Mouse (Mus musculus) layer of hippocampus, adult 18-20 months (tissue): ENCODE measurements at regions not wholly inside any gene's neighbourhood (a gene's known extent, or its start where the extent isn't known, plus 50 kb on each side); places are given as distances from the start of the nearest gene placed in this dataset.

Source experiments
- DNase-seq, 2 experiments: peaks; one replicate each; pipeline ENCODE4 v3.0.0; 2022; ENCODE audit warnings: low spot score in 2 of 2

DNA sequence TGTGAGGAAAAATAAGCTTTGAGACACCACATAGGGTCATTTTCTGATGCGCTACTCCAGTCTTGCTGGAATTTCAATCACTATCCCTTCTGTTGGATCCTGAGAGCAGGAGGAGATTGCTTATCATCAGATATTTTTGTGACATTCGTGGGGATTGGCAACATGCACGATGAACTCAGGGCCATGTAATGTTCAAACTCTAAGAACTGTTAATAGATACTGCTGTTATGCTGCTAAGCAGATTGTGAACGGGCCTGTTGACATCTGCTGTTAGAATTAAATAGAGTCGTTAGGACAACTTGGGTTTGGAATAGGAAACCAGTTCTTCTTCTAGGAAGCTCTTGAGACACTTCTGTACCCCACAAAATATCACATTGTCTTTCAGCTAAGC, 876.9 kb downstream of the Epha4 start:
- DNase-seq: peak in 1 of 2 experiments; percentile 73

DNA sequence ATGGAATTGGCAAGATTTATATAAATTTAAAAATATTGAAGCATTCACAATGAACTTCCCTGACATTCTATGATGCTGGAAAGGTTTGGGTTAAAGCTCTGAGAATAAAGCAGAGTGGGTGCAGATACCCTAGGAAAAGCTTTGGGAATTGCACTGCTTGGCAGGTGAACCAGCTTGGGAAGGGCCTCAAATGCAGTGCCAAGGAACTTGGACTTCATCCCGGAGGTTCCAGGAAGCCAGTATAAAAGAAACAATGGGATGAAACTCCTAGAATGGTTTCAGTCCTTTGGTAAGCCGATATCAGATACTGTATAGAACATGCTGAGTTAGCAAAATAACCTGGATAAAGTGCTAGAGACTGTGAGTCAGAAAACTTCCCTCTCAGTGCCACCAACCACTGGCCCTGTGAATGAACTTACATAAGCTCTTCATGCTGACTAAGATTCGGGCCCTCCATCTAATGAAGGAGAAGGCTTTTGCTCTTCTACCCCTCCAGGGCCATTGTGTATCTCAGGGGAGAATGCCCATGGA, 873.6 kb downstream of the Epha4 start:
- no peak for DNase-seq

DNA sequence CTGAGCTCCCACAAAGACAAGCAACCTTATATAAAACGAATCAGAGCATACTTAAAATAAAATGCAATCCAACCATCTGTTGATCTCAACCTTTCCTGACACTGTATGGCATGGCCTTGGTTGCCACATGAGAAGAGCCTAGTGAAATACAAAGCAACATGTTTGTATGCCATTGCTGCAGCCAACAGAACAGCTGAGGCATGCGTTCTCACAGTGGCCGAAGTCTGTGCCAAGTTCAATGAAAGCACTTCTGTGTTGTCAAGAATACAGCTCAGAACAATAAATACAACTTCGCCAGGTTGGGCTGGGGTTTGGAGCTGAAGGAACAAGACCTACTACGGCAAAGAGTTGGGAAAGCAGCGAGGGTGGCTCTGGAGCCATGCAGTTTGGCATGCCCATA, 872.2 kb downstream of the Epha4 start:
- no peak for DNase-seq

DNA sequence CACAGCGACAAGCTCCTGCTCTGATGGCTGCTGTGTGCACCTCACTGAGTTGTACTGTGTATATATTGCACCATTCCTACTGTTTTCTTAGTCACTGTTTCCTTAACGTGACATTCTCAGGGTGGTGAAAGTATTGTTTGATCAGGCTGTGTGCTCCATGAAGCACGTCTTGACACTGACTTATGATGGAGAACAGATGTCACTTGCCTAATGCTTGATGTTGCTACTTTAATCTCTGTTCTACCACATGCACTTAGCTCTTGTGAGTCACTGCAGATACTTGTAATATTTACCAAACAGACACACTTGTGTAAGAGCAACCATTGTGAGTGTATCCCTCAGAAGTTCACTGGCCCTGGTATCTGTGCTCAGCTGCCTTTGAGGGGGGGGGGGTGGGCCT, 870.0 kb downstream of the Epha4 start:
- no peak for DNase-seq

DNA sequence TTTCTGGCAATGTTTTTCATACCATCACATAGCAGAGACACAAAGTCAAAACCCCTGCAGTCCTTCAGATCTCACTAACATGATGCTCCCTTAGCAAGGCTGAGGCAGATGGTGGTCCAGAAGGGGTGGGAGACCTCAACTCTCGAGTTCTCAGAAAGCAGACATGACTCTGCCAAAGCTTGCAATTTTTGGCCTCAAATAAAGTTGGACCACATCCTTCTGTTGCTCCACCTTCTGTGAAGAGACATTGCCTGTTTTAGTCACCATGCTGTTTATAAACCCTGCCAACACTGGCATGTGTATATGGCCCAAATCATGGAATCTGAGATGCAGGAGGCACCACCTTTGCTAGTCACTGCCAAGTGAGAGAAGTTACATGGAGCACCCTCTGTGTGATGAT, 860.1 kb downstream of the Epha4 start:
- DNase-seq: no peak

DNA sequence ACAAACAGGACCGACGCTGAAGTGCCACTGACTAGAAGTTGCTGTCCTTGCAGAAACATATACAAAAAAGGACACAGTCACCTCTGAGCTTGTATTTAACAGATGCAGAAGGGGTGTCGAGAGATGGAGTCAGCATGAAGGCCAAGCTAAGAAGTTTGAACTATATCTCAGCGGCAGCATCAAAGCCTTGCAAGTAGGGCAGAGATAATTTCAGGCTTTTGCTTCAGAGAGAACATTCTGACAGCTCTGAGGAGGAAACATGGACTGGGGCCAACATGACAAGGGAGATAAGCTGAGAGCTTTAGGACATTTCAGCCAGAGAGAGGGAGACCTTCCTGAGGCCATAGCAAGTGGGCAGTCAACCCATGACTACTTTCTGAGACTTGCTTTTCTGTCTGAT, 856.7 kb downstream of the Epha4 start:
- no peak for DNase-seq

DNA sequence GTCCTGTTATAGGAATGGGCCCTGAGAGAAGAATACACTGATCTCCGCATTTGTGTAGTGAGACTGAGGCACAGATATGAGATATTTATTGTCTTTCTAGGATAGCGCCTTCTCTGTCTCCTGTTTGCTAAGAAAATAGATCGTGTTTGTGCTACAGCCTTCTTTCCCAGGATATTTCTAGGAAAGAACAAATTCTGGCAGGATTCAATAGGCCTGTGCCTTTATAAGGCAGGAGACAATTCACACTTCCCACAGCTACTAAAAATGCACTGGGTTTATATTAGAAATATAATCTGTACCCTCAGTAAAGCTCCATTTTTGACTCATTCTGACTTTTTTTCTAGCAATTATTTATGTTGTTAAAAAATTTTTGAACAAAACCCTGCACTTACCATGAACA, 854.7 kb downstream of the Epha4 start:
- no peak for DNase-seq

DNA sequence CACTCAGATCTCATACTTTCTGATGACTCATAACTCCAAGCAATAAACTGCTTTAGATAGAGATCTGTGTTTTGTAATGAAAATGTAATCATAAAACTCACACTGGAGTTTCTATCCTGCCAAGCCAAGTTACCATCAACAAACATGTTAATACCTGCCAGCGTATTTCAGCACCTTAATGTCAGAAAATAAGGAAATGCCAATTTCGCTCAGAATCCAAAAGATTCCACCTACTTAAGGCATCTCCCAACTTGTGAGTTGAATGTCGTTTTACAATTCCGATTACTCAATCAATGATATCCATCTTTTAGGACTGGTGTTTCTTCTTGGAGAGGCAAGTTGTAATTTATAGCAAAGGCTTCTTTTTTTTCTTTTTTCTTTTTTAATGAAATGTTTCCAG, 850.5 kb downstream of the Epha4 start:
- no peak for DNase-seq

DNA sequence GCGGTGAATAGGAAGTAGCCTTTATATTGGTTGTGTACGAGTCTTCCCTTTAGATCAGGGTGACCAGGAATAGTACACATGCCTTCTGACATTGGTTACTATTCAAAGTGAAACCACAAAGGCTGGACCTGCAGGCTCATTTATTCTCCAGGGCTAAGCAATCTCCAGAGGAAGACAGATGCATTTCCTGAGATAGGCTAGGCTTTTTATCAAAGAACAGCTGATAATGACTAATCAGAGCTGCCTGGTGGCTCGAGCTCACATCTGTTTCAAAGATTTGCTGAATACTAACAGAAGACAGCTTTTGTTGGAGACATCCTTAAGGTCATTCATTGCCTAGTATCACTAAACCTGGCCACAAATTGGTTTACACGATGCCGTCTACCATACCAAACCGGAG, 838.1 kb downstream of the Epha4 start:
- no peak for DNase-seq

DNA sequence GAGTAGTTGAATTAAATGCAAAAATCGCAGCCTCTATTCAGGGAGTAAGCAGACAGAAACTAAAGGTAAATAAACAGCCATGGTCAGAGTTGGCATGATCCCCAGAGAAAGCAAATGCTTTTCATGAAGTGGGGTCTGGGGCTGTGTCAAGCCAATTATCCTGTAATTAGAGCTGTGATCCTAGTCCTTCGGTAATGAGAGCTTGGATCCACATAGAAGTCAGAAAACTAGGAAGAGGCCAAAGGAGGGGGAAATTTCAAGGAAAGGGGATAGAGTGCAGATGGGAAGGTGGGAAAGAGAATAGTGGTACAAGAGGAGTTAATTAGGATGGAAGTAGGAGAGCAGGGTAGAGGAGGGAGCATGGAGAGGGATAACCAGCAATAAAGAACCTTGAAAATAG, 809.3 kb downstream of the Epha4 start:
- DNase-seq: no peak

DNA sequence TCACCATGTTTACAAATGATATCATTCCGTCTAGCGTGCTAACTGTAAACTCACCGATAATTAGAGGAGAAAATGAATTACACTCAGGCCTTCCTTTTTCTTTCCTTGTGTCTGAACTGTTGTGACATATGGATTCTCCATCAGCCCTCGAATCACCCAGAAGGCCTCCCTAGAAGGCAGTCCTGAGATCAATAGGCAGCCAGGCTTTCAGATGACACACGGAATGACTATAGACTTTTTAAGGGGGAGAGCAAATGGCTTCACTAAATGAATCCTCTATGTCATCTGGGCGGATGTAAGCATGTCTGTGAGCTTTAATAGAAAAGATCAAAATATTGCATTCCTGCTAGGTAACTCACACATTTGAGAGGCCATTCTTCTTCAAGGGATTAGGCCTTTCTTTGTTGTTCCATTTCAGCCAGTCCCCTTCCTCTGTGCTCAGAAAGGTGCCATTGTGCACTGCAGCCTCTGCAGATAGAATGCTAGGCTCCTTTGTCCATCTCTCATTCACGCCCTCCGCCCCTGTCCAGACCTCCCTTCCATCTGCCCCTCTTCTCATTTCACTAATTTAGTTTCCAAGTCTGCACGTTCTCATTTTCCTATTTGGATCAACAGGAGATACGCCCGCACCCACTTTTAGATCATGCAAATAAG, 797.1 kb downstream of the Epha4 start:
- DNase-seq: no peak

DNA sequence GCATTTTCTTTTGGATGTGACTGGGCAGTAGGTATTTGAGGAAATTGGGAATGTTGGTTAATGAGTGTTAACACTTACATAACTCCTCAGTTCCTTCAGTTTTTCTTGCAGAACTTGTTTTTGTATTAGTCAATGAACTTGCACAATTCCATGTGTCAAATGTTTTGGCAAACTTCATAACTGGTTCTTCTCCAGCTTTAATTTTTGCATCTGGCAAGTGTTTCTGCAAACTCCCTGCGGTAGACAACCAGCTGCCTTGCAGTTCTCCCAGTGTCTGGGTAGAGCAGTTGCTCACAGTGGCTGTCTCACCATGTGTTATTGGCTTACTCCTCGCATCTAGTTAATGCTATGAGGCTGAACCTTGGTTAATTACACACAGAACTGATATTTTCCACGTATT, 790.4 kb downstream of the Epha4 start:
- DNase-seq: peak; percentile 20 to 55

DNA sequence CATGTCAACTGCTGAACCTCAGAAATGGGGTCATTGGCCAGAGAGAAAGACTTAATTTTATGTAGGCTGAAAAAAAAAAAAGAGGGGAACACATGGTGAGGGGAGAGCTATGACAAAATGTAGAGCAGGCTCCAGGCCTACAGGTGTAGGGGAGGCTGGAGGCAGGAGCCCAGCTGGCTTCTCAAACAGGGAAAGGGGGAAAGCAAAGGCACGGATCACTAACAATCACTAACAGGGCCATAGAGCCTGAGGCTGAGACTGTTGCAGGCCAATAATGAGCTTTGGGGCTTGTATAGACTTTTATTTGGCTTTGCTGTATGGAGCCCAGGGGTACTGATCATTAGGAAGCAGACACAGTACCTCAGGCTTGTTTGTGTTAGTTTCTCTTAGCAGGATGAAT, 777.9 kb downstream of the Epha4 start:
- no peak for DNase-seq

DNA sequence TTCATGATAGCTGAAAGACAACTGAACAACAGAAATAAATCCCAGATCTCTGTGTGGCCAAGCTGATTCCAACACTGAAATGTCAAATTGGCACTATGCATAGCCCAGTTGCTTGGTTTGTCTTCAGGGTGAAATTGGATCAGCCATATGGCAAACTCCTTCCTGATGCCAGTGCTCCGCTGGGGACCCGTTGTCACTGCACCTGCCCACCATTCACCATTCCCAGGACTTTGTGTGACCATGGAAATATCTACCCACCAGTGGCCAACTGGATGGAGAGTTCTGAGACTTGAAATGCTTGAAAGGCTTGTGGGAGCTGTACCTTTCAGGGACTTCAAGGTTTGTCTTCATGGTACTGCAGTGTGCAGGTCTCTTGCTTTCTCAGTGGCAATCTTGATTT, 777.2 kb downstream of the Epha4 start:
- no peak for DNase-seq

DNA sequence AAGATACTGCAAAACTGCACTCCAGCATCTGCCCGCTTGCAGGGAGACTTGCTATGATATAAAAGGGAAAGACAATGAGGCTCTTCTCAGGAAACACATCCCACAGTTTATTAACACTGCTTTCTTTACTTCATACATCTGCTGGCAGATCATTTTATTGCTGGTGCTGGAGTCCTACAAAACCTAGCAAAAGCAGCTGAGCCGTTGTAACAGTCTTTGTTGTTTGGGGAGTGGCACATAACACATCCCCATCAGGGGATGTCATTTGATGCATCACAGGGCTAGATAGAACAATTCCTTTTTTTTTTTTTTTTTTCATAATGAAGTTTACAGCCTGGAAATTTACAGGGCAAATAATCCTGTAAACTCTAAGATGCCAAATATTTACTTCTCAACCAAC, 742.2 kb downstream of the Epha4 start:
- DNase-seq: no peak

DNA sequence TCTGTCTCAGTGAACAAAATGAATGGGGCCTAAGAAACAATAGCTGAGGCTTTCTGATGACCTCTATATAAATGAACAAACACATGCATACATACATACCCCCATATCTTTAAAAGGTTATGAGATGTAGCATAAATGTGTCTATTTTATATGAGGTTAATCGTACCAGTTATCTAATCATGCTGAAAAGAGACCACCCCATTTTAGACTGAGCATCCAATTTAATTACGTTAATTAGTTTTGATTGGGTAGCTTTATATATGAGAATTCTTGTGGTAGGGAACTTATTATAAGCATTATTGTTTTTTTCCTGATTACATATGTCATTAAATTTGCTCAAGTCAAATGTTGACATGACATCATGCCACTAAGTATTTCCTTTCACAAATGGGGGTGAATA, 728.0 kb downstream of the Epha4 start:
- DNase-seq: no peak

DNA sequence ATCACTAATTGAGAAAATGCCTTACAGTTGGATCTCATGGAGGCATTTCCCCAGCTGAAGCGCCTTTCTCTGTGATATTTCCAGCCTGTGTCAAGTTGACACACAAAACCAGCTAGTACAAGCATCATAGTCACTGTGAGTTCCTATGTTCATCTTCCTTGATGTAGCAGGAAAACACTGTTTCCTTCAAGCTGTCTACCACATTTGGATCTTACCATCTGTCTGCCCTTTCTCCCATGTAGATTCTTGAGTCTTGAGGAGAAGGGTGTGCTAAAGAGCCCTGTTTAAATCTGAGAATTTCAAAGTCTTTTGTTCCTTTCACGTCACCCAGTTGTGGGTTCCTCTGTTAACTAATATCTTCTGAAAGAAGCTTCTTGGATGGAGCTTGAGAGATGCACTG, 721.5 kb downstream of the Epha4 start:
- peak; percentile 6 to 39 for DNase-seq

DNA sequence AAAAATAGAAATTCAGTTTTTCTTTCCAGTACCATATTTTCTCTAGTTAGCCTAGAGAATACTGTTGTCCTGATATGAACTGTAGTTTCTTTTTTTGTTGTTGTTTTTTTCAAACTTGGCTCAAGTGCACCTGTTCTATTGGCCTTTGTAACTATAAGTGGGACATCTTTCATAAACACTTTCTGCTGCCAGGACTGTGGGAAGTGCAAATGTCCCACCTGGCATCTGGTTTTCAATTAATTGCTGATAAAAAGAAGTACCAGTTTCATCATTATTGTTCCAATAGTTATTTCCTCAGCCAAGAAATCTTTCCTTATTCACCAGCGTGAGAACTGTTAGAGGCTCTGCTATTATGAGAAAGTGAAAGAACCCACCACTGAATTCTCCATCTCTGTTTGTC, 695.0 kb downstream of the Epha4 start:
- peak; percentile 7 to 74 for DNase-seq

DNA sequence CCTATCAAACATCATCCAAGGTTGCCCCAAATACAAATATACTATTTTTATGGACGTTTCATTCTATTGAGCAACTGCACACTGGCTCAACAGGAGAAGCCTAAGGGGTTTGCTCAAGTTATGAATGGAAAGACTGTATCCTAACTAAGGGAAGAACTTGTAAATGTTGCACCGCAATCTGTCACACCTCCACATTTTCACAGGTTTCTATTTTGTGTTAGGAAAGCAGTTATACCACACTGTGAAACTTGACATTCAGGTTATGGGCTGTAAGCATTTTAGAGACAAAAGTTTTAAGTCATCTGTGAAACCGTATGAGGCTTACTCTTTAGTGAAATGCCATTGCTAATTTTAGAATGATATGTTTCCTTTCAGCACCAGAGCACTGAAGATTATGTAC, 693.3 kb downstream of the Epha4 start:
- DNase-seq: peak in 1 of 2 experiments; percentile 52

DNA sequence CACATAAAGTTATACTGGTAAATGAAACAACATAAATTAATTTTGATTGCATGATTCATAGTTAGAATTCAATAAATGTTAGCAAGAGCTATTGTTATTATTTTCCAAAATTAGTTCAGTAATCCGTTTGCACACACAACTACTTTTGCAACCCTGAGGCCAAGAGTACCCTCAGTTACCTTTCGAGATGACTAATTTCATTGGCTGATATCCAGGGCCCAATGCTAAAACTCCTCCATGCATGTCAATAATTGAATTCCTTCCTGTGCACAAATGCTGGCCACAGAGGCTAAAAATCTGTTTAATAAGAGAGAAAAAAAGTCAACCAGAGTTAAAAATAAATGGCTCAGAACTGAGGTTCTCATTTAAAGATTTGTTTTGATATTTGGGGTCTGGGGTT, 685.2 kb downstream of the Epha4 start:
- DNase-seq: no peak

DNA sequence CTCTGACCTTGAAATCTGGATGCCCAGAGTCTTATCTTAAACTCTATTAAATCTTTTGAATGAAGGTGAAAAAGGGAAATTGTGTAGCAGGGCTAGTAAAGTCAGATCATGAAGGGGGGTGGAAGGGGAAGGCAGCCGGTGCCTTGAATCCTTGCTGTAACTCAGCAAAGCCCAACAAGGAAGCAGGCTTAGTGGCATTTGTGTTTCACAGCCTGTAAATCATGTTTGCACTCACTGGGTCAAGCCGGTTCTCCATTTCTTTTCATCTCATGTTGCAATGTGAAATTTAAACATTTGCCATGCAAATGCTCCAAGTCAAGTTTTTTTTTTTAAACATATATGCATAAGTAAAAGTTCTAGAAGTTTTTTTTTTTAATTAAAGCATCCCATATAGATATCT, 682.6 kb downstream of the Epha4 start:
- no peak for DNase-seq

DNA sequence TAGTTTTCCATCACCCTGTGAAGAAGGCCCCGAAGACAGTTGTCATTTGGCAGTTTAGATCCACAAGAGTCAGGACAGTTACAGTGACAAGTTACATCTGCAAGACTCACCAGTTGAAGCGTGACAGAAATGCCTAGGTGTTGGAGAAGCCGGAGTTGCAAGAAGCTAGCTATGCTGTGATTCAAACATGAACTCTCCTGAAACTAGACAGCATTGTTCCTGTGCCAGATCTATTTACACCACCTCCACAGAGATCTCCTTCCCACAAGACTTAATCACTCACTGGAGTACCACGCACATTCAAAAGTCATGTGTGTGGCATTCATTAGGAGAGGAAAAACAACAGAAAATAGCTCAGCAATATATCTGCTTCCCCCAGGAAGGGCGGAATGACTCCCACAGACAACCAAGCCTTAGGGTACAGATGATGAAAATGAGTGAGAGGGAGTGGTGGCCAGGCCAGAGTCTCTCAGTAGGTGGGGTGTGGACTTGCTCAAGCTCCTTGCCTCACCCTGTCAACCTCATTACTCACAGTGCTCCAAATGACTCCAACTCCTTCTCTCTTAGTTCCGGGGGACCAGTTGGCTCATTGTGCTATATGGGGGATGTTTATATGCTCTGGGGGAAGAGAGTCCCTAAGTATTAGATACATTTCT, 679.7 kb downstream of the Epha4 start:
- peak; percentile 30 to 49 for DNase-seq

DNA sequence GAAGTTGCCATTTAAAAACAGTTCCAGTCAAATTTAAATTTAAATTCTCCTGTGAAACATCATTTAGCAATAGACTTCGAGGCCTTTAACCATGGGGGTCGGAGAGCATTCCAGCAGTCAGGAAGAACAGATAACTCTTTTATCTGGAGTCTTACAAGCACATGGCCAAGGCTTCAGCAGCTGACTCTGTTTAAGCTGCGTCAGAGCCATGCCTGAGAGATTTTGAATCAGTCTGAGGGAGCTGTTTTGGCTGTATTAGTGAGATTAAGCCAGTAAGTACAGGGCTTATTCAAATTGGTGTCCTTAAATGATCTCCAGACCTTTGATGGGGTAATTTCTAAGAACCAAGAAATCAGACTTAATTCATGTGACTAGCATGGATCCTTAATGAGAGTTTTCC, 665.5 kb downstream of the Epha4 start:
- DNase-seq: no peak
